Mouse (Mus musculus): ENCODE measurements around the gene Grk2. TPM values are rescaled to one million over a fixed set of nuclear protein-coding genes. Genes with fewer than 3 reads are reported as not detected.
A peak's percentile ranks its signal among the peaks of the same experiment; 100 is the strongest.
"Not testable (repeated sequence)": the region's sequence is repeated elsewhere in the genome, so short reads cannot be mapped to it uniquely, and the experiment has no call there.

The Grk2 gene
- polyA plus RNA-seq, 1 experiment from 2014 or later, result 11.9 TPM

DNA sequence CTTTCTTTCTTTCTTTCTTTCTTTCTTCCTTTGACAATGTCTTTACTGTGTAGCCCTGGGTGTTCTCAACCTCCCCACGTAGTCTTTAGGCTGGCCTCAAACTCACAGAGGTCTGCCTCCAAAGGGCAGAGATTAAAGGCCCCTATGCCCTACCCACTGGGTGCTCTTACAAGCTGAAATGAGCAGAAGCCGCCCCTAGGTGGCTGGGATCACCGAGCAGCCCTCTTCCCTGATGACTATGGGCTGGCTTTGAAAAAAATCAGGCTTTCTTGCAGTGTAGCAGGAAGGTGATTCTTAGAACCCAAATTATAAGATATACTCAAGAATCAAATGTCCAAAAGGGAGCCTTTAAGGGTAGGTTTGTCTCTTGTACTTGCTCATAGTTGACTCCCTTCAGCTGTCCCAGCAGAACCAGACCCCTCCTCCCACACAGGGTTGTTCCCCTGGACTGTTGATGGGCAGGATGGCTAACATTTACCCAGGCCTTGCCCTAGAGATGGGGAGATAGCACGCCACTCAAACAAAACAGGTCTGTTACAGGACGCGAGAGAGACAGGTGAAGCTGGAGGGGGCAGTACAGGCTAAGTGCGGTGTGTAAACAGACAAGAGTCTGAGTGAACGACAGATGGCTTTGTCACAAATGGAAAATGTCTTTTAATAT, 44.9 kb downstream of the Grk2 start:
- H3K9ac ChIP-seq (replicated peaks), result no peak overlapping the region
- H3K4me2 ChIP-seq (ENCODE audit: low read depth, low read length), result no peak overlapping the region
- H3K4me1 ChIP-seq (ENCODE audit: insufficient read depth), result peaks cover 23% of the 10 kb centered on the region
- TF ChIP-seq CTCF (IDR thresholded peaks at IDR 0.05; ENCODE audit: low read depth) (peak; percentile 46), EP300 (IDR thresholded peaks at IDR 0.05; ENCODE audit: low read depth) (no peak)
- no peaks in the 10 kb centered on the region for H3K27me3 ChIP-seq (ENCODE audit: insufficient read depth, low read length)
- peak overlapping the region; percentile 12; the same call in 1 of the 2 replicates for H3K27ac ChIP-seq (ENCODE audit: low read depth)
- 50% methylated on average over 8 of the region's 8 CpGs for WGBS (ENCODE audit: insufficient replicate concordance)
- H3K36me3 ChIP-seq (replicated peaks; ENCODE audit: insufficient read depth, low read length), result no peaks in the 10 kb centered on the region
- DNase-seq (peak; percentile 41), ATAC-seq (peak; percentile 66)
- no peak overlapping the region for H3K4me3 ChIP-seq (ENCODE audit: low read depth, low read length)
- H3K9me3 ChIP-seq (ENCODE audit: low read length), result no peaks in the 10 kb centered on the region

DNA sequence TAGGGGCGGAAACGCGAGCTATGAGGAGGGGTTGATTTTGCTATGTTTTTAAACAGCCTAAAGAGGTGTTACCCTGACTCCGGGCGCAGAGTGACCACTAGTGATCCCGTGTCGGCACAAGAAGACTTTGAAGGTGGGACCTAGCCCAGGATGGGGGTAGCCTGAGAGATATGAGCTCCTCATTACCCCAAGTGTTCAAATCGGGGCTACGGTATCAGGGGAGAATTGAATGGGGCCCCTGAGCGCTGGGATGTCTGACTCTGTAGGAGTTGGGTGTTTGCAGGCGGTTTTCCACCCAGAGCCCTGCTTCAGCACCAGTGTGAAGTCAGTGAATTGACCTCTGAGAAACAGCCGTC, 48.1 kb downstream of the Grk2 start:
- TF ChIP-seq EP300 (IDR thresholded peaks at IDR 0.05; ENCODE audit: low read depth) (no peak), CTCF (IDR thresholded peaks at IDR 0.05; ENCODE audit: low read depth) (no peak)
- DNase-seq (no peak), ATAC-seq (no peak)
- no peak overlapping the region; the same call in 1 of the 2 replicates for H3K27ac ChIP-seq (ENCODE audit: low read depth)
- H3K4me1 ChIP-seq (ENCODE audit: insufficient read depth), result peaks cover 18% of the 10 kb centered on the region
- H3K27me3 ChIP-seq (ENCODE audit: insufficient read depth, low read length), result no peaks in the 10 kb centered on the region
- peak overlapping the region; percentile 71 for H3K4me3 ChIP-seq (ENCODE audit: low read depth, low read length)
- H3K9me3 ChIP-seq (ENCODE audit: low read length), result no peaks in the 10 kb centered on the region
- 34% methylated on average over 12 of the region's 12 CpGs for WGBS (ENCODE audit: insufficient replicate concordance)
- peak overlapping the region; percentile 49; the same call in 1 of the 2 replicates for H3K9ac ChIP-seq (replicated peaks)
- H3K36me3 ChIP-seq (replicated peaks; ENCODE audit: insufficient read depth, low read length), result no peaks in the 10 kb centered on the region
- peak overlapping the region; percentile 97 for H3K4me2 ChIP-seq (ENCODE audit: low read depth, low read length)

DNA sequence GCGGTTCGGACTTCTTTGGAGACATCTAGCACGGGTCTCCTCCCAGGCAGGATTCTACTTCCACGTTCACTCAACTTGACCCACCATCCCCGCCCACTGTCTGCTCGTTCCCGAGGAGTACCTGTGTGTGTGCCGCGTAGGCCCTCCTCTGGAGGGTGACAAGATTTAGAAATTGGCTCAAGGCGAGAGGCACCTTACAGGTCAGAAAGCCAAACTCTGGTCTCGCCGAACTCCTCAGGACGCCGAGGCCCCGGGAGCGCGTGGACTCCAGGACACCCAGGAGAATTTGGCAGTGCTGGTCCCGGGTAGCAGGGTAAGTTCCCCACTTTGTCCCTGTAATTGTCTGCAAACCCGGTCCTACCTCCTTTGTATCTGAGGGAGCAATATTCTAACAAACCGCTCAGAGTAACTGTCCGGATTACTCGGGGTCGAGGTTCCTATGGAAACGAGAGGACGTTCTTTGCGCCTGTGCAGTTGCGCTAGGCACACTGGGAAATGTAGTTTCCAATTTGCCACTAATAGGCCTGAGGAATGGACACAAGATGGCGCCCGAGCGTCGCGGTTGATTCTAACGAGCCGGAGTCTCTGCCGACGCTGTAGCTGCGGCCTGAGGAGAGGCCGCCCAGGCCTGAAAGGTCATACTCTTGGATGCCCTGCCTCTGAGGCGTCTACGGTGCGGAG, 48.7 kb downstream of the Grk2 start:
- Histone ChIP-seq H3K4me2 (ENCODE audit: low read depth, low read length) (peak overlapping the region; percentile 97), H3K9me3 (ENCODE audit: low read length) (no peaks in the 10 kb centered on the region), H3K4me1 (ENCODE audit: insufficient read depth) (peaks cover 15% of the 10 kb centered on the region), H3K9ac (replicated peaks) (peak overlapping the region; percentile 60), H3K27me3 (ENCODE audit: insufficient read depth, low read length) (no peaks in the 10 kb centered on the region), H3K4me3 (ENCODE audit: low read depth, low read length) (peak overlapping the region; percentile 71), H3K36me3 (replicated peaks; ENCODE audit: insufficient read depth, low read length) (no peaks in the 10 kb centered on the region), H3K27ac (ENCODE audit: low read depth) (no peak overlapping the region)
- ATAC-seq (peak; percentile 84), DNase-seq (peak; percentile 93)
- peak; percentile 98 for TF ChIP-seq CTCF (IDR thresholded peaks at IDR 0.05; ENCODE audit: low read depth)
- no peak for TF ChIP-seq EP300 (IDR thresholded peaks at IDR 0.05; ENCODE audit: low read depth)
- under 1% methylated on average over 41 of the region's 41 CpGs for WGBS (ENCODE audit: insufficient replicate concordance)

DNA sequence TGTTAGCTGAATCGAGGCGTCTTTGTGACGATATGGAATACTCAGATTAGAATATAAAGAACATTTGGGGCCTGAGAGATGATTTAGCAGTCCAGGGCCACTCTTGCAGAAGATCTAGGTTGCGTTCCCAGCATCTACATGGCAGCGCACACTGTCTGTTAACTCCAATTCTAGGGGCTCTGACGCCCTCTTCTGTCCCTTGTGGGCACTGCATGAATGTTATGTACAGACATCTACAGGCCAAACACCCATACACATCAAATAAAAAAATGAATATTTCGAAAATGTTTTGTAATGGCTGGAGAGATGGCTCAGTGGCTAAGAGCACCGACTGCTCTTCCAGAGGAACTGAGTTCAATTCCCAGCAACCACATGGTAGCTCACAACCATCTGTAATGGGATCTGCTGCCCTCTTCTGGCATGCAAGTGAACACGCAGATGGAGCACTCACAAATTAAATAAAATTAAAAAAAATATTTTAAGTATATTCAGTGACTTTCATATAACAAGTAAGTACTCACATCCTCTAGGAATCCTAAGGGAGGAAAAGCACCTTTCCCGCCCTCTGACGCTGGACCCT, 50.3 kb downstream of the Grk2 start:
- no peak overlapping the region for H3K4me3 ChIP-seq (ENCODE audit: low read depth, low read length)
- H3K9ac ChIP-seq (replicated peaks), result no peak overlapping the region
- H3K9me3 ChIP-seq (ENCODE audit: low read length), result no peaks in the 10 kb centered on the region
- DNase-seq, result no peak
- WGBS (ENCODE audit: insufficient replicate concordance), result 78% methylated on average over 11 of the region's 11 CpGs
- H3K4me1 ChIP-seq (ENCODE audit: insufficient read depth), result peaks cover 9% of the 10 kb centered on the region
- H3K27ac ChIP-seq (ENCODE audit: low read depth), result no peak overlapping the region
- H3K4me2 ChIP-seq (ENCODE audit: low read depth, low read length), result no peak overlapping the region
- H3K36me3 ChIP-seq (replicated peaks; ENCODE audit: insufficient read depth, low read length), result no peaks in the 10 kb centered on the region
- no peak for ATAC-seq
- TF ChIP-seq EP300 (IDR thresholded peaks at IDR 0.05; ENCODE audit: low read depth) (no peak), CTCF (IDR thresholded peaks at IDR 0.05; ENCODE audit: low read depth) (peak; percentile 59)
- H3K27me3 ChIP-seq (ENCODE audit: insufficient read depth, low read length), result no peaks in the 10 kb centered on the region

DNA sequence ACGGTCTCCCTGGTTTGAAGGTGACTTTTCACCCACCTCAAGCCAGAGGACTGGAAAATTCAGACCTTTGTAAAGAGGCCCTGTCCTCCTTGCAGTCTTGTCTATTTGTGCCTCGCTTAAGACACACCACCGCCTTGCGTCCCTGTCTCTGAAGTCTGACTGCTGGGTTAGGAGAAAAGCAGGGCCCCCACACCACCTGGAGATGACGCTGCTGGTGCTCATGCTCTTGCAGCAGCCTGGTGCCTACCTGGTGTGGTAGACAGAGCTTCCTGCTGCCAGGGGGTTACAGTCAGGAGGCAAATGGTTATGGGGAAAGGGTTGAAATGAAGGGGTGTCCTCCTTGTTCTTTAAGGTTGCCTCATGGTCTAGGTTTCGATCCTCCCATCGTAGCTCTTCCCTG, 51.8 kb downstream of the Grk2 start:
- no peaks in the 10 kb centered on the region for H3K9me3 ChIP-seq (ENCODE audit: low read length)
- no peak for TF ChIP-seq CTCF (IDR thresholded peaks at IDR 0.05; ENCODE audit: low read depth)
- no peak for TF ChIP-seq EP300 (IDR thresholded peaks at IDR 0.05; ENCODE audit: low read depth)
- no peak for DNase-seq
- no peak overlapping the region for H3K9ac ChIP-seq (replicated peaks)
- H3K27me3 ChIP-seq (ENCODE audit: insufficient read depth, low read length), result no peaks in the 10 kb centered on the region
- H3K4me2 ChIP-seq (ENCODE audit: low read depth, low read length), result no peak overlapping the region
- peaks cover 9% of the 10 kb centered on the region for H3K4me1 ChIP-seq (ENCODE audit: insufficient read depth)
- no peaks in the 10 kb centered on the region for H3K36me3 ChIP-seq (replicated peaks; ENCODE audit: insufficient read depth, low read length)
- no peak for ATAC-seq
- WGBS (ENCODE audit: insufficient replicate concordance), result 84% methylated on average over 7 of the region's 7 CpGs
- H3K4me3 ChIP-seq (ENCODE audit: low read depth, low read length), result no peak overlapping the region
- H3K27ac ChIP-seq (ENCODE audit: low read depth), result no peak overlapping the region

DNA sequence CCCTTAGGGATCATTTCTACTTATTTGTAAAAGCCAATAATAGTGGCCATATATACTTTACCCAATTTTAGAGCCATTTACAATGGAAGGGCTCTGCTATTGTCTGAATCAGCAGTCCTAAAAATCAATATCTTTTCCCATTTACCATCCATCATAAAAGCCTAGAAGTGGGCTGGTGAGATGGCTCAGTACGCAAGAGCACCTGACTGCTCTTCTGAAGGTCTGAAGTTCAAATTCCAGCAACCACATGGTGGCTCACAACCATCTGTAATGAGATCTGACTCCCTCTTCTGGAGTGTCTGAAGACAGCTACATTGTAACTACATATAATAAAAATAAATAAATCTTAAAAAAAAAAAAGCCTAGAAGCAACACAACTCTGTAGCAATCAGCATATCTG, 57.3 kb downstream of the Grk2 start:
- H3K27me3 ChIP-seq (ENCODE audit: insufficient read depth, low read length); H3K36me3 ChIP-seq (replicated peaks; ENCODE audit: insufficient read depth, low read length); ATAC-seq; H3K4me3 ChIP-seq (ENCODE audit: low read depth, low read length); H3K4me2 ChIP-seq (ENCODE audit: low read depth, low read length); DNase-seq; H3K9ac ChIP-seq (replicated peaks); H3K4me1 ChIP-seq (ENCODE audit: insufficient read depth); H3K9me3 ChIP-seq (ENCODE audit: low read length); H3K27ac ChIP-seq (ENCODE audit: low read depth): not testable (repeated sequence)
- WGBS (ENCODE audit: insufficient replicate concordance), result 52% methylated on average over 1 of the region's 1 CpGs

Data from liver, postnatal 0 days (tissue).